ENCODE assay signal across 8 mouse cellular contexts in the genomic region with DNA sequence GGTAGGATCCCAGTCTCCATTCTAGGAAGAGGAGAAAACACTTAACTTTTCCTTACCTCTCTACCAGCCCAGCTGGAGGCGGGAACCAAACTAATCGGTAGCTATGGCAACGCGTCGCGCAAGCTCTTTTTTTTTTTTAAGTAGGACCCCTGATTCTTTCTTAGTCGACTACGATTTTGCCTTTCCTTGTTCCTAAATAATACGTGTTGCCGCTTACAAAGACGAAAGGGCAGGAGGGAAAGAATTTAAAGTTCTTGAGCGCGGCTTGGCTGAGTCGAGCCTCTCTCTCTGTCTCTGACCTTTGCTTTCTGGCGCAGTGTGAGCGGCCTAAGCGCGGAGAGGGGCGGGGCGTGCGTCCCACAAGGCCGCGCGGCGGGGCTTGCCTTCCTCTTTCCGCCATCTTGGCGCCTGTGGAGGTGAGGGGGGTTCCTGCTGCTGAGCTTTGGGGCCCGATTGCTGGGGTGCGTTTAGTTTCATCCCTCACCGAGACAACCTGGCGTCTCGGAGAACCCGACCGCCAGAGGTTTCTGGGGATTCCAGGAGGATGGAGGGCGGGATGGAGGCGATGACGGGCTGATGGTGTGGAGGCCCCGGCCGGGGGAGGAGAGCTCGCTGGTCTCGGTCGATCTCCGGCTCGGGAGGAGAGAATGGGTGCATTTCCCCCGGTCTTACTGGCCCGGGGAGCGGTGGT. TPM values are rescaled to one million over a fixed set of nuclear protein-coding genes. Genes with fewer than 3 reads are reported as not detected.
DNase-seq lines count a peak whose midpoint lies in the region; ATAC-seq lines count a peak whose summit lies in the region.

A gene (minus strand): TSS at position 124 of the 691 bp plus-strand sequence.
A gene (plus strand): TSS at position 359 of the 691 bp plus-strand sequence.

- peak within 1 kb of the TSS; percentile 94 for H3K4me3 ChIP-seq in brown adipose tissue, adult 24 weeks (ENCODE audit: insufficient read depth, low read depth, low read length)
- peak within 1 kb of the TSS; percentile 77 to 78 for H3K4me3 ChIP-seq in heart, embryonic 14.5 days (ENCODE audit: control insufficient read depth in 1 of 2, insufficient read depth in 1 of 2, low read depth in 1 of 2, low read length in 2 of 2)
- H3K4me3 ChIP-seq in liver, embryonic 13.5 days (replicated peaks) = peak within 1 kb of the TSS; percentile 80
- peak within 1 kb of the TSS; percentile 100 for H3K4me3 ChIP-seq in stomach, embryonic 16.5 days (replicated peaks; ENCODE audit: low read length)

- peak within 1 kb of the TSS; percentile 79 for H3K4me2 ChIP-seq in heart, embryonic 14.5 days (ENCODE audit: low read length)
- peak within 1 kb of the TSS; percentile 72 for H3K4me2 ChIP-seq in liver, embryonic 13.5 days
- peak within 1 kb of the TSS; percentile 79 for H3K4me2 ChIP-seq in stomach, embryonic 16.5 days (ENCODE audit: low read depth, low read length)

- H3K4me1 ChIP-seq in brown adipose tissue, adult 24 weeks (ENCODE audit: control insufficient read depth, insufficient read depth, insufficient read length, low read length) = peaks cover 3% of the 10 kb centered on the region
- H3K4me1 ChIP-seq in heart, embryonic 14.5 days (ENCODE audit: control insufficient read depth in 2 of 2, insufficient read depth in 2 of 2, low read length in 2 of 2) = peaks cover 3 to 18% of the 10 kb centered on the region in 2 experiments; a peak in 3 of 4 replicates
- peaks cover 36% of the 10 kb centered on the region for H3K4me1 ChIP-seq in liver, embryonic 13.5 days (replicated peaks)
- H3K4me1 ChIP-seq in stomach, embryonic 16.5 days (ENCODE audit: control insufficient read depth, insufficient read depth, low read length) = peaks cover 7% of the 10 kb centered on the region

- DNase-seq in CD4-positive, CD25-positive, alpha-beta regulatory T cell, adult 2 months (ENCODE audit: low read depth, low spot score) = peak; percentile 94
- DNase-seq in fibroblast of lung, adult 2 months (ENCODE audit: low read depth) = peak; percentile 72
- DNase-seq in kidney, postnatal 14 days = peak; percentile 93
- peak; percentile 82 for DNase-seq in liver, embryonic 13.5 days
- DNase-seq in neural tube, embryonic 10.5 days (ENCODE audit: extremely low spot score, low spot score) = peak; percentile 91

- 0% methylated on average over 47 of the region's 47 CpGs for WGBS in heart, embryonic 14.5 days
- under 1% methylated on average over 46 of the region's 47 CpGs for WGBS in liver, embryonic 13.5 days (ENCODE audit: insufficient replicate concordance)
- WGBS in stomach, embryonic 16.5 days = under 1% methylated on average over 47 of the region's 47 CpGs

- peak within 1 kb of the TSS; percentile 90 for H3K27ac ChIP-seq in brown adipose tissue, adult 24 weeks (replicated peaks; ENCODE audit: low read depth, low read length)
- peak within 1 kb of the TSS; percentile 89 to 90 for H3K27ac ChIP-seq in heart, embryonic 14.5 days (replicated peaks in 1 of 2; ENCODE audit: control insufficient read depth in 1 of 2, insufficient read depth in 1 of 2, low read depth in 2 of 2, low read length in 2 of 2)
- H3K27ac ChIP-seq in liver, embryonic 13.5 days = peak within 1 kb of the TSS; percentile 88
- peak within 1 kb of the TSS; percentile 88 for H3K27ac ChIP-seq in stomach, embryonic 16.5 days (ENCODE audit: low read length)

- peak; percentile 90 for ATAC-seq in heart, embryonic 14.5 days (ENCODE audit: insufficient number of reproducible peaks, insufficient read depth, low FRiP score, low read depth)
- peak; percentile 87 for ATAC-seq in liver, embryonic 13.5 days (ENCODE audit: low read depth)
- ATAC-seq in stomach, embryonic 16.5 days (ENCODE audit: insufficient read depth, low FRiP score) = peak; percentile 89

- peak within 1 kb of the TSS; percentile 97 for H3K9ac ChIP-seq in heart, embryonic 14.5 days (ENCODE audit: low read length)
- peak within 1 kb of the TSS; percentile 96 for H3K9ac ChIP-seq in liver, embryonic 13.5 days
- H3K9ac ChIP-seq in stomach, embryonic 16.5 days (ENCODE audit: low read length) = peak within 1 kb of the TSS; percentile 99

- H3K27me3 ChIP-seq in heart, embryonic 14.5 days (ENCODE audit: control insufficient read depth, insufficient read depth, low read length) = no peaks in the 10 kb centered on the region
- no peaks in the 10 kb centered on the region for H3K27me3 ChIP-seq in liver, embryonic 13.5 days
- H3K27me3 ChIP-seq in stomach, embryonic 16.5 days (ENCODE audit: control insufficient read depth, insufficient read depth, low read length) = no peaks in the 10 kb centered on the region

- peaks cover 35% of the 10 kb centered on the region for H3K36me3 ChIP-seq in heart, embryonic 14.5 days (ENCODE audit: control insufficient read depth, insufficient read depth, low read length)
- peaks cover 32% of the 10 kb centered on the region for H3K36me3 ChIP-seq in liver, embryonic 13.5 days
- H3K36me3 ChIP-seq in stomach, embryonic 16.5 days (ENCODE audit: control insufficient read depth, insufficient read depth, low read length) = peaks cover 10% of the 10 kb centered on the region; the same call in 1 of the 2 replicates

- no peaks in the 10 kb centered on the region for H3K9me3 ChIP-seq in heart, embryonic 14.5 days (ENCODE audit: control insufficient read depth, low read length)
- no peaks in the 10 kb centered on the region for H3K9me3 ChIP-seq in liver, embryonic 13.5 days (replicated peaks)
- no peaks in the 10 kb centered on the region for H3K9me3 ChIP-seq in stomach, embryonic 16.5 days (replicated peaks; ENCODE audit: control insufficient read depth, low read length)

RNA-seq across cellular contexts. Expression of the first gene that starts in this region (rescaled TPM):
- polyA plus RNA-seq in brown adipose tissue, adult 24 weeks (2012; ENCODE audit: insufficient read depth, insufficient read length, missing spikeins) = 0.87 and 0.92 TPM in 2 replicates
- polyA plus RNA-seq in heart, embryonic 14.5 days (2014; fragmentation: Nextera tagmentation; extraction: Ambion mirVana) = 1.5 and 1.9 TPM in 2 replicates
- polyA plus RNA-seq in liver, embryonic 13.5 days (2015; fragmentation: Nextera tagmentation; extraction: Ambion mirVana) = 0.82 and 0.97 TPM in 2 replicates
- 2.4 TPM in 2 replicates for polyA plus RNA-seq in stomach, embryonic 16.5 days (2015; fragmentation: Nextera tagmentation; extraction: Ambion mirVana)

RNA-seq across cellular contexts. Expression of the second gene that starts in this region (rescaled TPM):
- polyA plus RNA-seq in brown adipose tissue, adult 24 weeks (2012; ENCODE audit: insufficient read depth, insufficient read length, missing spikeins) = 699 and 762 TPM in 2 replicates
- polyA plus RNA-seq in heart, embryonic 14.5 days (2014; fragmentation: Nextera tagmentation; extraction: Ambion mirVana) = 603 and 672 TPM in 2 replicates
- 892 and 922 TPM in 2 replicates for polyA plus RNA-seq in liver, embryonic 13.5 days (2015; fragmentation: Nextera tagmentation; extraction: Ambion mirVana)
- 790 and 946 TPM in 2 replicates for polyA plus RNA-seq in stomach, embryonic 16.5 days (2015; fragmentation: Nextera tagmentation; extraction: Ambion mirVana)

Comparison
In these comparisons a context has a peak if more than half of its experiments do, and no peak if none do; other contexts are left out.
1. Peak in every context shown above with its lines: DNase-seq, ATAC-seq, H3K4me3 ChIP-seq and H3K27ac ChIP-seq.